Mouse (Mus musculus): ENCODE data around the gene Rrp7a. TPM values are rescaled to one million over a fixed set of nuclear protein-coding genes. Genes with fewer than 3 reads are reported as not detected.
A peak's percentile ranks its signal among the peaks of the same experiment; 100 is the strongest.

Gene Rrp7a
- total and polyA plus RNA-seq, 2 experiments from 2014 or later: 95.2 to 228 TPM

DNA sequence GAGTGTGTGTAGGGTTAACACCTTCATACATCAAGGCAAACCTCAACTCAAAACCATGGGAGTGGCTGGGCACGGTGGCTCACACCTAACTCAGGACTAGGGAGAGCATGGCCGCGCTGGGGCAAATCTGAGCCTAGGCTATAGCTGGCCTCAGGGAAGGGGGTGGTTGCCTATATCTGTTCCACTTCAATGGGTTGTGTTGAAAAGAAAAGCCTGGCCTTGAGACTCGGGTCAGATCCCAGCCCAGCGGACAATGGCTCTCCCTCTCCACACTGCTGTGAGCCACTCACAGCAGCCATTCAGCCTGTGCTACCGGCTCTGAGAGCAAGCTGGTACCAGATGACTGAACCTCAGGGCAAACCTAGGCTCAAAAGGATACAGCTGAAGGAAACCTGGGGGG is 7.5 kb downstream of the Rrp7a start:
- H3K36me3 ChIP-seq (ENCODE audit: insufficient read depth, low read length): peaks cover 36% of the 10 kb centered on the region
- 38% methylated on average over 6 of the region's 6 CpGs for WGBS
- no peak for TF ChIP-seq CTCF (IDR thresholded peaks at IDR 0.05)

DNA sequence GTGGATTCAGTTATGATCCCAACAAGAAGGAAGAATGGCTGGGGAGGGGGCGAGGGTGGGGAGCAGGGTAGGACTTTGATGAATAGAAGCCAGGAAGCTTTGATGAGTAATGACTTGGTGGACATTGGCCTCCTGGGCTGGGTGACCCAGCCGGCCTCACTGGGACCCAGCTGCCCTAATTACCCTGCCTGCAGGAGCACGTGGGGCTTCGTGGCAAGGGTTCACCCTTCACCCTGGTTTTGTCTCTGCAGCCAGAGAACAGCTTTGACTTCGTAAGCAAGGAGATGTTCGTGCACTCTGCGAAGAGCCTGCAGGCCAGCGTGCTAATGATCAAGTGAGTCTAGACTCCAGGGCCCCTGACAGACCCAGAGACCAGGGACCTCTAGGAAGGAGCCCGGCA is 8.5 kb downstream of the Rrp7a start:
- no peak for TF ChIP-seq CTCF (IDR thresholded peaks at IDR 0.05)
- no peak for DNase-seq (ENCODE audit: low spot score)
- Histone ChIP-seq H3K36me3 (ENCODE audit: insufficient read depth, low read length) (peaks cover 32% of the 10 kb centered on the region), H3K9ac (replicated peaks; ENCODE audit: low read length, poor library complexity, severe bottlenecking) (no peak overlapping the region; the same call in 1 of the 2 replicates), H3K4me2 (ENCODE audit: low read depth, low read length, poor library complexity, severe bottlenecking) (no peak overlapping the region), H3K4me3 (ENCODE audit: low read depth, low read length) (no peak overlapping the region), H3K9me3 (ENCODE audit: low read length) (no peaks in the 10 kb centered on the region), H3K4me1 (ENCODE audit: insufficient read depth, low read length) (peaks cover 3% of the 10 kb centered on the region; the same call in 1 of the 2 replicates), H3K27me3 (ENCODE audit: insufficient read depth, low read length) (no peaks in the 10 kb centered on the region), H3K27ac (ENCODE audit: low read depth, low read length) (no peak overlapping the region)
- WGBS: 72% methylated on average over 9 of the region's 9 CpGs
- no peak for ATAC-seq (ENCODE audit: low FRiP score)

More for the DNA sequence above, 7.5 kb downstream of the Rrp7a start:
- Histone ChIP-seq H3K4me2 (ENCODE audit: low read depth, low read length, poor library complexity, severe bottlenecking) (no peak overlapping the region), H3K4me1 (ENCODE audit: insufficient read depth, low read length) (peaks cover 3% of the 10 kb centered on the region; the same call in 1 of the 2 replicates), H3K27ac (ENCODE audit: low read depth, low read length) (no peak overlapping the region), H3K9ac (replicated peaks; ENCODE audit: low read length, poor library complexity, severe bottlenecking) (no peak overlapping the region), H3K9me3 (ENCODE audit: low read length) (no peaks in the 10 kb centered on the region), H3K4me3 (ENCODE audit: low read depth, low read length) (no peak overlapping the region), H3K27me3 (ENCODE audit: insufficient read depth, low read length) (no peaks in the 10 kb centered on the region)
- ATAC-seq (ENCODE audit: low FRiP score): no peak
- DNase-seq (ENCODE audit: low spot score): no peak

DNA sequence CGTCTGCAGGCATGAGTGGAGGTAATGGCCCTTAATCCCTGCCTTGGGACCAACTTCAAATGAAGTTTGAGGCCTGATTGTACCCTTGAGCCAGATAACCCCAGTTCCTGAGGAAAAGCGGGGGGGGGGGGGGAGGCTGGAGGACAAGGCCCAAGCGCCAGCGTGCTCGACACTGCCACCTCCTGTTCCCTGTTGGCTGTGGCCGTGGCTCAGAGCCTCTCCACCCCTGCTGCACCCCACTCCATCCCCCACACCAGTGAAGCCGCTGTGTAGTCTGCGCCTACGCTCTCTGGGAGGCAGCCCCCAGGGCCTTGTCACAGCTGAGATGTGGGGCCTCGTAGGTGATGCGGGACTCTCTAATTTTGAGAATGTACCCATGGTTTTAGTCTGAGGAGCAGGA is 9.7 kb downstream of the Rrp7a start:
- Histone ChIP-seq H3K9ac (replicated peaks; ENCODE audit: low read length, poor library complexity, severe bottlenecking) (no peak overlapping the region), H3K36me3 (ENCODE audit: insufficient read depth, low read length) (peaks cover 25% of the 10 kb centered on the region), H3K27ac (ENCODE audit: low read depth, low read length) (no peak overlapping the region; the same call in 1 of the 2 replicates), H3K4me3 (ENCODE audit: low read depth, low read length) (no peak overlapping the region), H3K27me3 (ENCODE audit: insufficient read depth, low read length) (no peaks in the 10 kb centered on the region), H3K4me2 (ENCODE audit: low read depth, low read length, poor library complexity, severe bottlenecking) (no peak overlapping the region), H3K4me1 (ENCODE audit: insufficient read depth, low read length) (peaks cover 3% of the 10 kb centered on the region; the same call in 1 of the 2 replicates), H3K9me3 (ENCODE audit: low read length) (no peaks in the 10 kb centered on the region)
- DNase-seq (ENCODE audit: low spot score) (peak; percentile 73), ATAC-seq (ENCODE audit: low FRiP score) (peak; percentile 45; the same call in 1 of the 2 replicates)
- TF ChIP-seq CTCF (IDR thresholded peaks at IDR 0.05): peak; percentile 81
- WGBS: 8% methylated on average over 11 of the region's 11 CpGs

DNA sequence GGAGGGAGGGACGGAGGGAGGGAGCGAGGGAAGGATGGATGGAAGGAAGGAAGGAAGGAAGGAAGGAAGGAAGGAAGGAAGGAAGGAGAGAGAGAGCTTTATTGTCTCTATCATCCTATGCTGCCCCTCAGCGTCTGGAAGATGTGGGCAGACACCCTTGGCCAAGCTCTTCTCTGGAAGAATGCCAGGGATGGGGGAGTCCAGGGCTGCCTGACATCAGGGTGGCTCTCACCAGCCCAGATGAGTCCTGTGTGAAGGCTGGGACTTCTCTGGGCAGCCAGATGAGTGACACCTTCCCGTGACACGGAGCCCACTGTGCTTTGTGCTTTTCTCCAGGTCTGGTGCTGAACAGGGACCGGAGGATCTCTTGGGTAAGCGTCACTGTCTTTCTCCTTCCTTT is 10.7 kb downstream of the Rrp7a start:
- 85% methylated on average over 7 of the region's 7 CpGs for WGBS
- H3K27ac ChIP-seq (ENCODE audit: low read depth, low read length): no peak overlapping the region

DNA sequence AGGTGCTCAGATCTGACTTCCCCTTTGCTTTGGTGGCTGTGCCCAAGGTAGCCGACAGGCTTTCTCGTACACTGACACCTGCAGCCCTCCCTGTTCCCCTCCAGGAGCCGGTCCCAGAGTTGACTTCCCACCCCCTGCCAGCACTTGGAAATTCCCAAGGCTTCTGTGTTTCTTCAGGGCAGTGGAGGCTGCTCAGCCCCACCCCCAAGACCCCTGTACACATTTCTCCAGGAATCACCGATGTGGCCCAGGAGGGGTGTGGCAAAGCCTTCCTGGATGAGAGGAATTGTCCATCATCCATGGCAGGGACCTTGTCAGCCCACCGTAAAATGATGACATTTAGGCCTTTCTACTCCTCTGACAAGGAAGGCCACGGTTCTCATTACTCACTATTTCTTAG is 11.3 kb downstream of the Rrp7a start:
- Histone ChIP-seq H3K4me2 (ENCODE audit: low read depth, low read length, poor library complexity, severe bottlenecking) (no peak overlapping the region), H3K36me3 (ENCODE audit: insufficient read depth, low read length) (peaks cover 13% of the 10 kb centered on the region), H3K27me3 (ENCODE audit: insufficient read depth, low read length) (no peaks in the 10 kb centered on the region), H3K9ac (replicated peaks; ENCODE audit: low read length, poor library complexity, severe bottlenecking) (no peak overlapping the region), H3K4me1 (ENCODE audit: insufficient read depth, low read length) (peaks cover 3% of the 10 kb centered on the region; the same call in 1 of the 2 replicates), H3K9me3 (ENCODE audit: low read length) (no peaks in the 10 kb centered on the region), H3K27ac (ENCODE audit: low read depth, low read length) (no peak overlapping the region), H3K4me3 (ENCODE audit: low read depth, low read length) (no peak overlapping the region)
- TF ChIP-seq CTCF (IDR thresholded peaks at IDR 0.05): no peak
- ATAC-seq (ENCODE audit: low FRiP score): no peak
- no peak for DNase-seq (ENCODE audit: low spot score)
- WGBS: 51% methylated on average over 6 of the region's 6 CpGs

More for the DNA sequence above, 10.7 kb downstream of the Rrp7a start:
- peaks cover 14% of the 10 kb centered on the region for H3K36me3 ChIP-seq (ENCODE audit: insufficient read depth, low read length)
- no peak for TF ChIP-seq CTCF (IDR thresholded peaks at IDR 0.05)
- ATAC-seq (ENCODE audit: low FRiP score): no peak
- H3K9me3 ChIP-seq (ENCODE audit: low read length): no peaks in the 10 kb centered on the region
- no peak for DNase-seq (ENCODE audit: low spot score)
- no peak overlapping the region for H3K4me2 ChIP-seq (ENCODE audit: low read depth, low read length, poor library complexity, severe bottlenecking)
- no peak overlapping the region for H3K9ac ChIP-seq (replicated peaks; ENCODE audit: low read length, poor library complexity, severe bottlenecking)
- H3K27me3 ChIP-seq (ENCODE audit: insufficient read depth, low read length): no peaks in the 10 kb centered on the region
- H3K4me3 ChIP-seq (ENCODE audit: low read depth, low read length): no peak overlapping the region
- H3K4me1 ChIP-seq (ENCODE audit: insufficient read depth, low read length): peaks cover 3% of the 10 kb centered on the region; the same call in 1 of the 2 replicates

DNA sequence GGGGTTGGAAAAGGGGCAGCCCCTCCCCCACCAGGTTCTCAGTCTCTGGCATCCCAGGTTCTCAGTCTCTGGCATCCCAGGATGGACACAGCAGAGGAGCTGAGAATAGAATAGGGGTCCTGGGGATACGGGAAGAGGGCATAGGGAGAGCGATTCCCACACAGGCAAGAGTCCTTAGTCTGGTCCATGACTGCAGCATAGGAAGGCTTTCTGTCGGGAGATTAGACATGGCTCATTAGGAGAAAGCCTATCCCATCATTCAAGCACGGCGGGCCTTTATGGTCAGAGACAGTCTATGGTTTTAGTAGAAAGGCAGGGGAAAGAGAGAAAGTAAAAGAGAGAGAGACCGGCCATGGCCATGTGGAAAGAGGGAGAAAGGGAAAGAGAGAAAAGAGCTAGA is 14.8 kb downstream of the Rrp7a start:
- no peak for ATAC-seq (ENCODE audit: low FRiP score)
- Histone ChIP-seq H3K27me3 (ENCODE audit: insufficient read depth, low read length) (no peaks in the 10 kb centered on the region), H3K9ac (replicated peaks; ENCODE audit: low read length, poor library complexity, severe bottlenecking) (no peak overlapping the region), H3K4me2 (ENCODE audit: low read depth, low read length, poor library complexity, severe bottlenecking) (no peak overlapping the region), H3K27ac (ENCODE audit: low read depth, low read length) (no peak overlapping the region), H3K4me3 (ENCODE audit: low read depth, low read length) (no peak overlapping the region), H3K4me1 (ENCODE audit: insufficient read depth, low read length) (no peaks in the 10 kb centered on the region), H3K9me3 (ENCODE audit: low read length) (no peaks in the 10 kb centered on the region), H3K36me3 (ENCODE audit: insufficient read depth, low read length) (no peaks in the 10 kb centered on the region)
- no peak for TF ChIP-seq CTCF (IDR thresholded peaks at IDR 0.05)
- no peak for DNase-seq (ENCODE audit: low spot score)
- WGBS: 18% methylated on average over 6 of the region's 6 CpGs
